Mouse (Mus musculus): ENCODE data around the gene Slc12a3. TPM values are rescaled to one million over a fixed set of nuclear protein-coding genes. Genes with fewer than 3 reads are reported as not detected.

Slc12a3 gene
- total and polyA plus RNA-seq, 3 experiments = not detected

GRCm38 (mm10) chr8:94282453-94282985 lies 46.5 kb upstream of the Slc12a3 start:
- H3K79me2 ChIP-seq (ENCODE audit: control insufficient read depth, insufficient read depth, low read length, poor library complexity) = 0 out of 2 replicates have a peak, but pooled peaks cover 1% of the 10 kb centered on the region
- TF ChIP-seq ELF1 (IDR thresholded peaks at IDR 0.05; ENCODE audit: low read depth, low read length) = no peak
- no peak for TF ChIP-seq BHLHE40 (IDR thresholded peaks at IDR 0.05; ENCODE audit: borderline replicate concordance, low read depth, low read length)
- TF ChIP-seq NELFE (IDR thresholded peaks at IDR 0.05; ENCODE audit: low read depth, low read length) = no peak
- no peak for TF ChIP-seq ZC3H11A (IDR thresholded peaks at IDR 0.05; ENCODE audit: low read depth, low read length)
- TF ChIP-seq POLR2AphosphoS2 (IDR thresholded peaks at IDR 0.05; ENCODE audit: low read length) = no peak
- TF ChIP-seq JUND (IDR thresholded peaks at IDR 0.05; ENCODE audit: low read depth, low read length) = no peak
- no peak for TF ChIP-seq CHD1 (IDR thresholded peaks at IDR 0.05; ENCODE audit: low read depth, low read length)
- no peak for DNase-seq (ENCODE audit: low read depth, low spot score)
- H3K9ac ChIP-seq (ENCODE audit: control insufficient read depth, low read depth, low read length, poor library complexity, severe bottlenecking) = no peak overlapping the region
- H3K4me1 ChIP-seq (ENCODE audit: control insufficient read depth in 1 of 2, insufficient read depth in 2 of 2, low read length in 2 of 2) = peaks cover 2 to 8% of the 10 kb centered on the region in 2 experiments; a peak in 3 of 4 replicates
- no peaks in the 10 kb centered on the region for H3K27me3 ChIP-seq (ENCODE audit: control insufficient read depth in 1 of 2, insufficient read depth in 2 of 2, low read length in 2 of 2)
- no peak overlapping the region for H3K27ac ChIP-seq (ENCODE audit: control insufficient read depth, low read depth, low read length)
- peaks cover 1 to 3% of the 10 kb centered on the region in 2 experiments for H3K36me3 ChIP-seq (ENCODE audit: control insufficient read depth in 1 of 2, insufficient read depth in 2 of 2, low read length in 2 of 2)
- no peaks in the 10 kb centered on the region for H3K9me3 ChIP-seq (replicated peaks; ENCODE audit: insufficient read depth, low read length)
- no peak overlapping the region for H3K4me3 ChIP-seq (ENCODE audit: control insufficient read depth in 1 of 2, insufficient read depth in 1 of 2, low read depth in 2 of 2, low read length in 2 of 2)

GRCm38 (mm10) chr8:94284204-94284603 lies 44.8 kb upstream of the Slc12a3 start:
- H3K79me2 ChIP-seq (ENCODE audit: control insufficient read depth, insufficient read depth, low read length, poor library complexity) = 0 out of 2 replicates have a peak, but pooled peaks cover 1% of the 10 kb centered on the region
- TF ChIP-seq MAZ (IDR thresholded peaks at IDR 0.05; ENCODE audit: low read depth, low read length) = no peak
- no peak for TF ChIP-seq ZC3H11A (IDR thresholded peaks at IDR 0.05; ENCODE audit: low read depth, low read length)
- no peak for TF ChIP-seq CHD1 (IDR thresholded peaks at IDR 0.05; ENCODE audit: low read depth, low read length)
- TF ChIP-seq RCOR1 (IDR thresholded peaks at IDR 0.05; ENCODE audit: low read depth, low read length) = no peak
- no peak overlapping the region for H3K9ac ChIP-seq (ENCODE audit: control insufficient read depth, low read depth, low read length, poor library complexity, severe bottlenecking)
- no peak for DNase-seq (ENCODE audit: low read depth, low spot score)
- H3K27ac ChIP-seq (ENCODE audit: control insufficient read depth, low read depth, low read length) = no peak overlapping the region
- H3K4me3 ChIP-seq (ENCODE audit: control insufficient read depth in 1 of 2, insufficient read depth in 1 of 2, low read depth in 2 of 2, low read length in 2 of 2) = no peak overlapping the region
- no peaks in the 10 kb centered on the region for H3K27me3 ChIP-seq (ENCODE audit: control insufficient read depth in 1 of 2, insufficient read depth in 2 of 2, low read length in 2 of 2)
- H3K4me1 ChIP-seq (ENCODE audit: control insufficient read depth in 1 of 2, insufficient read depth in 2 of 2, low read length in 2 of 2) = peaks cover 0 to 8% of the 10 kb centered on the region in 2 experiments; a peak in 3 of 4 replicates
- peaks cover 0 to 4% of the 10 kb centered on the region in 2 experiments for H3K36me3 ChIP-seq (ENCODE audit: control insufficient read depth in 1 of 2, insufficient read depth in 2 of 2, low read length in 2 of 2)
- H3K9me3 ChIP-seq (replicated peaks; ENCODE audit: insufficient read depth, low read length) = no peaks in the 10 kb centered on the region

GRCm38 (mm10) chr8:94290606-94291005 lies 38.4 kb upstream of the Slc12a3 start:
- Histone ChIP-seq H3K9me3 (replicated peaks; ENCODE audit: insufficient read depth, low read length) (no peaks in the 10 kb centered on the region), H3K4me1 (ENCODE audit: control insufficient read depth in 1 of 2, insufficient read depth in 2 of 2, low read length in 2 of 2) (peaks cover 14 to 17% of the 10 kb centered on the region in 2 experiments), H3K27me3 (ENCODE audit: control insufficient read depth in 1 of 2, insufficient read depth in 2 of 2, low read length in 2 of 2) (no peaks in the 10 kb centered on the region), H3K27ac (ENCODE audit: control insufficient read depth, low read depth, low read length) (peak overlapping the region; percentile 81), H3K79me2 (ENCODE audit: control insufficient read depth, insufficient read depth, low read length, poor library complexity) (no peaks in the 10 kb centered on the region), H3K36me3 (ENCODE audit: control insufficient read depth in 1 of 2, insufficient read depth in 2 of 2, low read length in 2 of 2) (peaks cover 11 to 23% of the 10 kb centered on the region in 2 experiments), H3K4me3 (ENCODE audit: control insufficient read depth in 1 of 2, insufficient read depth in 1 of 2, low read depth in 2 of 2, low read length in 2 of 2) (no peak overlapping the region), H3K9ac (ENCODE audit: control insufficient read depth, low read depth, low read length, poor library complexity, severe bottlenecking) (peak overlapping the region; percentile 26; the same call in 1 of the 2 replicates)
- peak; percentile 72 for DNase-seq (ENCODE audit: low read depth, low spot score)
- TF ChIP-seq SIN3A (IDR thresholded peaks at IDR 0.05; ENCODE audit: low read length) (peak; percentile 52; the same call in 1 of the 2 replicates), USF1 (IDR thresholded peaks at IDR 0.05; ENCODE audit: low read depth, low read length) (no peak), UBTF (IDR thresholded peaks at IDR 0.05; ENCODE audit: borderline replicate concordance, insufficient read depth, low read depth, low read length) (no peak), E2F4 (IDR thresholded peaks at IDR 0.05; ENCODE audit: borderline replicate concordance, low read depth, low read length) (no peak), GABPA (IDR thresholded peaks at IDR 0.05; ENCODE audit: low read depth, low read length) (peak; percentile 77; the same call in 1 of the 2 replicates), MXI1 (IDR thresholded peaks at IDR 0.05; ENCODE audit: low read depth, low read length) (peak; percentile 37; the same call in 1 of the 2 replicates), NRF1 (IDR thresholded peaks at IDR 0.05; ENCODE audit: insufficient read depth, low read depth, low read length, poor library complexity, severe bottlenecking) (no peak), TCF12 (IDR thresholded peaks at IDR 0.05; ENCODE audit: low read depth, low read length) (peak; percentile 32; the same call in 1 of the 2 replicates), KAT2A (conservative IDR thresholded peaks at IDR 0.05; ENCODE audit: low read depth, low read length) (no peak), ETS1 (IDR thresholded peaks at IDR 0.05; ENCODE audit: low read depth, low read length) (peak; percentile 71), MAFK (IDR thresholded peaks at IDR 0.05; ENCODE audit: borderline replicate concordance, low read depth, low read length) (0 out of 2 replicates have a peak, but pooled peaks have one; percentile 45), EP300 (IDR thresholded peaks at IDR 0.05; ENCODE audit: low read depth in 1 of 2, low read length in 2 of 2) (peak; percentile 28 to 71; a peak in 3 of 4 replicates), ELF1 (IDR thresholded peaks at IDR 0.05; ENCODE audit: low read depth, low read length) (no peak), MYB (IDR thresholded peaks at IDR 0.05; ENCODE audit: low read depth, low read length) (no peak), CTCF (IDR thresholded peaks at IDR 0.05 in 2 of 3, conservative IDR thresholded peaks at IDR 0.05 in 1 of 3; ENCODE audit: control insufficient read depth in 1 of 3, insufficient read depth in 1 of 3, low read depth in 2 of 3, low read length in 3 of 3, poor library complexity in 1 of 3, severe bottlenecking in 1 of 3) (peak in 1 of 3 experiments; percentile 10; a peak in 2 of 6 replicates), RCOR1 (IDR thresholded peaks at IDR 0.05; ENCODE audit: low read depth, low read length) (0 out of 2 replicates have a peak, but pooled peaks have one; percentile 29)
